Mouse (Mus musculus) forebrain, embryonic 16.5 days (tissue): ENCODE results near the gene Pdha2. TPM values are rescaled to one million over a fixed set of nuclear protein-coding genes. Genes with fewer than 3 reads are reported as not detected.

ENCODE experiments used
- ATAC-seq: fragments of 200-750 bp; cut with Nextera tagmentation; 2 replicates; pipeline ENCODE4 v1.8.0; 2017; ENCODE audit warnings: mild to moderate bottlenecking, moderate library complexity
- H3K27ac ChIP-seq: fragments of 300-500 bp; sonication (generic); 2 replicates; pipeline ENCODE4 v1.5.1; 2014; ENCODE audit warnings: low read length, control low read depth
- H3K27me3 ChIP-seq: fragments of 300-500 bp; sonication (generic); replicated peaks from 2 replicates; pipeline ENCODE4 v1.6.1; 2014; ENCODE audit warnings: low read length; ENCODE audit not compliant: control insufficient read depth, insufficient read depth
- H3K36me3 ChIP-seq: fragments of 300-500 bp; sonication (generic); 2 replicates; pipeline ENCODE4 v1.6.1; 2014; ENCODE audit not compliant: control insufficient read depth, insufficient read depth
- H3K4me1 ChIP-seq: fragments of 300-500 bp; sonication (generic); replicated peaks from 2 replicates; pipeline ENCODE4 v1.6.1; 2014; ENCODE audit warnings: low read length; ENCODE audit not compliant: control insufficient read depth, insufficient read depth
- H3K4me2 ChIP-seq: fragments of 300-500 bp; sonication (generic); 2 replicates; pipeline ENCODE4 v1.6.1; 2014; ENCODE audit warnings: mild to moderate bottlenecking, low read length, control low read depth
- H3K4me3 ChIP-seq: fragments of 300-500 bp; sonication (generic); replicated peaks from 2 replicates; pipeline ENCODE4 v1.5.1; 2014; ENCODE audit warnings: mild to moderate bottlenecking, low read length, control low read depth
- H3K9ac ChIP-seq: fragments of 300-500 bp; sonication (generic); replicated peaks from 2 replicates; pipeline ENCODE4 v1.6.1; 2014; ENCODE audit warnings: low read depth, low read length, control low read depth
- H3K9me3 ChIP-seq: fragments of 300-500 bp; sonication (generic); 2 replicates; pipeline ENCODE4 v1.6.1; 2016; ENCODE audit warnings: low read length; ENCODE audit not compliant: control insufficient read depth
- WGBS: fragments of 180-500 bp; shearing (Covaris S2); extraction: QIAGEN DNeasy Blood & Tissue Kit; methylation state at CpG from one replicate; pipeline ENCODE4 v1.1.7; 2014; 5-methylcytosine and 5-hydroxymethylcytosine counted together
- polyA plus RNA-seq: library from polyadenylated mRNA; unstranded; fragments of >200 nt; fragmentation: Nextera tagmentation; extraction: Ambion mirVana; gene quantifications from 2 replicates; pipeline ENCODE4 v1.2.1, GENCODE M21; 2015

Gene Pdha2
- polyA plus RNA-seq, 1 experiment from 2014 or later = not detected

DNA sequence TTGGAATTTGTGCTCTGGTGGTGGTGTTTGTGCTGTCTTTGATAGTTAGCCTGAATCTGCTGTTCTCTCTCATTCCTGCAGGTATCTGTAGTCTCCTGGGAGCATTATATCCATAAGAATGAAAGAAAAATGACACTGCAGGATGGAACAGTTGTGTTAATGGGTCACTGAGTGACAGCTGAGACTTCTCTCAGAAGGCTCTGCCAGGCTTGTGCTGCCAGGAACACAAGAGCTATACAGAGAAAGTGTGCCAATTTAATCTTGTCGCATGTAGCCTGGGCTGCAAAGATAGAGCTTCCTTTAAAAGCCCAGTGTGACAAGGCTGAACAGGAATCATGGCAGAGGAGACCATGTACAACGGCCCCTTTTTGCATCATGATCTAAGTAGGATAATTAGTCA, 2.6 kb upstream of the Pdha2 start:
- Histone ChIP-seq H3K27ac (no peak overlapping the region), H3K4me2 (no peak overlapping the region), H3K9me3 (peaks cover 8% of the 10 kb centered on the region), H3K36me3 (no peaks in the 10 kb centered on the region), H3K27me3 (no peaks in the 10 kb centered on the region), H3K4me3 (no peak overlapping the region), H3K4me1 (0 out of 2 replicates have a peak, but pooled peaks cover 3% of the 10 kb centered on the region), H3K9ac (no peak overlapping the region)
- WGBS = 53% methylated on average over 2 of the region's 2 CpGs
- peak; percentile 28; the same call in 1 of the 2 replicates for ATAC-seq

DNA sequence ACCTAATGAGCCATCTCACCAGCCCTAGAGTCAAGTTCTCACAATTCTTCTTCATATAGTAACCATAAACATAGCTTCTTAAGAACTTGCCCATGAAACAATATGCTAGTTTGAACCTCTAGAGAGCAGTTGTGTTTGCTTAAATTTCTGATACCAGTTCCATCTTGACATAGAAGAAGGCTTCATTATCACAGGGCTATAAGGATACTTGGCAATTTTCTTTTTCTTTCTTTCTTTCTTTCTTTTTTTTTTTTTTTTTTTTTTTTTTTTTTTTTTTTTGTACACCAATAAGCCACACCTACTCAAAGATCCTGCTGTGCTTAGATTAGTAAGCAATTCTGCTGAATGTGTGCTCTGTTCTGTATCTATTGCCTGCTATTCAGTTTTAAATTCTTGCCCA, 2.0 kb upstream of the Pdha2 start:
- Histone ChIP-seq H3K4me2 (no peak overlapping the region), H3K4me3 (no peak overlapping the region), H3K27ac (no peak overlapping the region), H3K9ac (no peak overlapping the region), H3K4me1 (0 out of 2 replicates have a peak, but pooled peaks cover 3% of the 10 kb centered on the region), H3K36me3 (no peaks in the 10 kb centered on the region), H3K9me3 (peaks cover 8% of the 10 kb centered on the region), H3K27me3 (no peaks in the 10 kb centered on the region)
- no peak for ATAC-seq

DNA sequence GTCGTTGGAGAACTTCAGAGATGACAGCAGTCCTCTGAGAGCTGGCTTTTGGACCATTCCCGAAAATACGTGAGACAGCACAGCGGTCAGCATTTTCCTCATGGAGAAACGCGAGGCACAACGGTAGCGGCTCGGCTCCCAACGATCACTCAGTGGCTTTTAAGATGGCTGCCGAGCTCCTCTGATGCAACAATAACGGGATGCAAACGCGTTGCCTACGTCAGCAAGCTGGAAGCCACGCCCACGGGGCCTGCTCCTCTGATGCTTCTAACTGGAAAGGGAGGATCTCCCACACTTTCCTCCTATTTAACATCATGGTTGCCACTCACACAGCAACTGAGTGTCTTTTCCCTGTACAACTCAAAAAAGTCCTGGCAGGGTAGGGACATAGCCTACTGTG, 511 bp downstream of the Pdha2 start:
- 95% methylated on average over 17 of the region's 17 CpGs for WGBS
- H3K9ac ChIP-seq = no peak overlapping the region
- H3K9me3 ChIP-seq = peaks cover 8% of the 10 kb centered on the region
- H3K4me3 ChIP-seq = no peak overlapping the region
- no peaks in the 10 kb centered on the region for H3K36me3 ChIP-seq
- H3K4me2 ChIP-seq = no peak overlapping the region
- H3K4me1 ChIP-seq = 0 out of 2 replicates have a peak, but pooled peaks cover 3% of the 10 kb centered on the region
- ATAC-seq = no peak
- no peaks in the 10 kb centered on the region for H3K27me3 ChIP-seq
- H3K27ac ChIP-seq = no peak overlapping the region

DNA sequence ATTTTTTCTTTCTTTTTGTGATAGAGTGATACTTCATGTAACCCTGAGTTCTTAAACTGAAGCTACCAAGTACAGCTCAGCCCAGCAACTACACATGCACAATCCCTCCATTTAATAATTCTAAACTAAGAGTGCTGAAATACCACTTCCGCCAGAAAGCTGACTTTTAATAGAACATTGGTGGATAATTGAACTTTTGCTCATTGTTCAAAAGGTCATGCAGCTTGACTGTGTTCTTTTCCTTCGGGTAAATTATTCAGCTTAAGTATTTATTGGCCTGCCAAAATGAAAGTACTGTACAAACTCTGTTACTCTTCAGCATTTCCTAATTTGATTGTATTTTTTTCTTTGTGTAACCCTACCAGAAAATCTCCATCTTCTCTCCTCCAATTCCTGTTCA, 10.4 kb downstream of the Pdha2 start:
- no peak for ATAC-seq
- 80% methylated on average over 2 of the region's 2 CpGs for WGBS
- Histone ChIP-seq H3K9me3 (no peaks in the 10 kb centered on the region), H3K27ac (no peak overlapping the region), H3K36me3 (no peaks in the 10 kb centered on the region), H3K4me1 (peaks cover 4% of the 10 kb centered on the region), H3K4me3 (no peak overlapping the region), H3K27me3 (no peaks in the 10 kb centered on the region), H3K9ac (no peak overlapping the region), H3K4me2 (no peak overlapping the region)

DNA sequence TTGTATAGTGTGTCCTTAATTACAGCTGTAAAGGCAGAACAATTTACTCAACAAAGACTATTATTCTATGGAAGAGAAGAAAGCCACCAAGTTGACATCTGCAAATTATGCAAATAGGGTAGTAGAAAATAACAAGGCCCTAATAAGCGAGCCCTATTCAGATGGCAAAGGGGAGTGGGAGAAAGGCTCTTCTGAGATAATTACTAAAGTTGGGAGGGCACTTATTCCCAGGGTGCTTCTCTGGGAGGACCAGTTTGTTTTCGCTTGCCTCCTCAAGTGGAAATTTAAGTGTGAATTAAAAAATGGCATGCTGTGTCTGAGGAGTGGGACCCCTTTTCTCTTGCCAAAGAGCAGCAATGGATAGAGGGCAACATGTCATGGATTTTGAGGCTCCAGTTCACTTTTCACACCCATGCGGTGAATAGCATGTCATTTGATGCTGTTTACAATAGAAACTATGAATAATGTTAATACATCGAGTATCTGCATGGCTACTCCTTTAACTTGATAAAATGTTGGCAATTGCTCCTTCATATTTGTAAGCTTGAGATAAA, 14.8 kb downstream of the Pdha2 start:
- Histone ChIP-seq H3K27me3 (no peaks in the 10 kb centered on the region), H3K9ac (no peak overlapping the region), H3K27ac (no peak overlapping the region), H3K36me3 (no peaks in the 10 kb centered on the region), H3K9me3 (no peaks in the 10 kb centered on the region), H3K4me3 (no peak overlapping the region), H3K4me1 (peaks cover 4% of the 10 kb centered on the region), H3K4me2 (no peak overlapping the region)
- 7% methylated on average over 4 of the region's 4 CpGs for WGBS
- ATAC-seq = peak; percentile 96

DNA sequence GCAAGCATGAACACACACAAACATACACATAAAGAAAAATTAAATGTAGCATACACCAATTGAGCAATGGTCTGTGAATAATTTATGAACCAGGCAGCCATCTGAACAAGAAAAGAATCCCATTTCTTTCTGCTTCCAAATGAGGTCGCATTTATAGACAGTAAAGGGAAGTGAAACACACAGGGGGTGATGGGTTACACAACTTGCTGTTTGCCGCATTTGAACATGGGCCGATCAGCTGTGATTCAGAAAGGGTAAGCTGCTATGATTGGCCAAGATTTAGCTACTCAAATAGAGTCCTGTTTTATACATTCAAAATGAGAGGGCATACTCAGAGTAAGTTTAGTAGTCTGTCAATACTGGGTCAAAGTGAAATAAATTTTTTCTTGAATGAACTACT, 20.5 kb downstream of the Pdha2 start:
- Histone ChIP-seq H3K27me3 (no peaks in the 10 kb centered on the region), H3K4me1 (no peaks in the 10 kb centered on the region), H3K4me3 (no peak overlapping the region), H3K4me2 (no peak overlapping the region), H3K36me3 (no peaks in the 10 kb centered on the region), H3K9ac (no peak overlapping the region), H3K9me3 (no peaks in the 10 kb centered on the region), H3K27ac (no peak overlapping the region)
- WGBS = 56% methylated on average over 3 of the region's 3 CpGs
- ATAC-seq = no peak

DNA sequence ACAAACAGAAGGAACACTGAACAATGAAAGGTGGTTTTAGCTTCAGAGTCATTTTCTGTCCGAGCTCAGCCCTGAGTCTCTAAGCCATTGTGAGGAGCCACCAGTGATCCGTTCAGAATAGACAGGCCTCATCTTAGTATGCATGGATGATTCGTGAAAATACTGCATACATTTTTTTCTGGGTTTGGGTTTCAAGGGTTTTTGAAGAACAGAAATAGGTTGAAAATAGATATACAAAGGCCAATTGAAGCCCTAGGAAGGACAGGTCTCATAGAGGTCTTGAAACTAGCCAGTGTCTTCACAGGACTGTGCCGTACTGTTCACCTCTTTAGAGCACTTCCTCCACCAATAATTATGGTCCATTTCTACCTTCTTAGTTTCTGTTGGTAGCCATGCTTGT, 21.7 kb downstream of the Pdha2 start:
- H3K4me1 ChIP-seq = no peaks in the 10 kb centered on the region
- 69% methylated on average over 4 of the region's 4 CpGs for WGBS
- no peak overlapping the region for H3K9ac ChIP-seq
- H3K27me3 ChIP-seq = no peaks in the 10 kb centered on the region
- H3K9me3 ChIP-seq = no peaks in the 10 kb centered on the region
- H3K27ac ChIP-seq = no peak overlapping the region
- no peak overlapping the region for H3K4me3 ChIP-seq
- no peak for ATAC-seq
- no peaks in the 10 kb centered on the region for H3K36me3 ChIP-seq
- H3K4me2 ChIP-seq = no peak overlapping the region

DNA sequence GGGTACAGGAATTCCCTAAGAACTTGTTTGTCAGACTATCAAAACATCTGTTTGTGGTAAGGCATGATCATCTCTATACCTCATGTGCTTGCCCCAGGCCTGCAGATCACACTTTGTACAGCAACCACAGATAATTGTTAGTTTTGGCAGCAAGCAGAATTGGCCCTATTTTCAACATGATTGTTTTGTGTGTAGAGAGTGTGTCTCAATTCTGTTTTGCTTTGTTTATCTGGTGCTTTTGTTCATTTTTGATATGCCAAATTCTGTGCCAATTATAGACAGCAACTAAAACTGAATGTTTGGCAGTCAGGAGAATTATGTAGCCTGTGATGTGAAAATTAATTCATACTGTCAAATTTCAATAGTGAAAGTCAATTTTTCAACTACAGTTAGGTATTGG, 51.2 kb downstream of the Pdha2 start:
- H3K27ac ChIP-seq = no peak overlapping the region
- no peak for ATAC-seq

More for the DNA sequence above, 51.2 kb downstream of the Pdha2 start:
- Histone ChIP-seq H3K4me1 (no peaks in the 10 kb centered on the region), H3K9me3 (no peaks in the 10 kb centered on the region), H3K4me2 (no peak overlapping the region), H3K9ac (no peak overlapping the region), H3K4me3 (no peak overlapping the region), H3K36me3 (no peaks in the 10 kb centered on the region), H3K27me3 (no peaks in the 10 kb centered on the region)
